Mouse (Mus musculus) cerebellum, adult 2 months (tissue): ENCODE measurements at regions not wholly inside any gene's neighbourhood (a gene's known extent, or its start where the extent isn't known, plus 50 kb on each side); places are given as distances from the start of the nearest gene placed in this dataset.

Experiments used
- CTCF ChIP-seq: fragments of 200-500 bp; IDR thresholded peaks from 2 replicates; pipeline ENCODE4 v1.5.1; 2011; ENCODE audit warnings: low read depth, mild to moderate bottlenecking, control low read depth, low read length, moderate library complexity, borderline replicate concordance; ENCODE audit not compliant: insufficient read depth
- POLR2A ChIP-seq: fragments of 200-500 bp; IDR thresholded peaks from 2 replicates; pipeline ENCODE4 v1.6.1; 2011; ENCODE audit warnings: low read length, control low read depth, borderline replicate concordance; ENCODE audit not compliant: insufficient read depth

DNA sequence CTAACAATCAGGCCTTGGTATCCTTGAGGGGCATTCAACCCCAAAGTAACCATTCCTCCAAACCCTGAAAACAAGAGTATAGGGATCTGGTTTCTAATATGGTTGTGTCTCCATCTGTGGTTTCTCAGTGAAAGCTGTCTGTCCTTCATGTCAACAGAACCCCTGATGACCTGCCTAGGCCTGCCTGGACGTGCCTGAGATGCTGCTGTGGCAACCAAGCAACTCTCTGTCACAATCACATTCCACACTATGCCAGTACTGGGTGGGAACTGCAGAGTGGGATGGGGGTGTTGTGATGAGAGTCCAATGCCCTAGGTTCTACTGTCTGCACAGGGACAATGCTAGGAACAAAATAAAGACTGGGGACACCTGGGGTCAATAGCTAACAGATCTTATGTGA, 121.1 kb upstream of the Arntl start:
- TF ChIP-seq CTCF (no peak), POLR2A (no peak)
